Mouse (Mus musculus): ENCODE results near the gene Eva1c.

GRCm38 (mm10) chr16:90934687-90935328 is 108.3 kb downstream of the Eva1c start, which contains the start of gene Cfap298:
- TF ChIP-seq GATA1 (IDR thresholded peaks at IDR 0.05; ENCODE audit: borderline replicate concordance, low read length): no peak
- TF ChIP-seq FLI1 (IDR thresholded peaks at IDR 0.05; ENCODE audit: low read length): no peak

Data from megakaryocyte, embryonic 14.5 days (primary cell).